Mouse (Mus musculus): Measurements from ENCODE around the gene Nceh1. TPM values are rescaled to one million over a fixed set of nuclear protein-coding genes. Genes with fewer than 3 reads are reported as not detected.

Nceh1 gene
- polyA plus RNA-seq, 1 experiment from 2014 or later, result 3.3 TPM

GRCm38 (mm10) chr3:27326633-27327191, 143.9 kb downstream of the Nceh1 start:
- Histone ChIP-seq H3K4me3 (ENCODE audit: low read depth, low read length) (no peak overlapping the region), H3K36me3 (ENCODE audit: control insufficient read depth, insufficient read depth, low read length) (no peaks in the 10 kb centered on the region), H3K9me3 (ENCODE audit: control insufficient read depth, low read length) (no peaks in the 10 kb centered on the region), H3K27ac (ENCODE audit: low read depth, low read length) (no peak overlapping the region), H3K9ac (ENCODE audit: low read length) (no peak overlapping the region), H3K4me2 (ENCODE audit: low read depth, low read length, severe bottlenecking) (no peak overlapping the region), H3K27me3 (ENCODE audit: control insufficient read depth, insufficient read depth, low read length) (no peaks in the 10 kb centered on the region), H3K4me1 (replicated peaks; ENCODE audit: control insufficient read depth, insufficient read depth, low read length) (no peaks in the 10 kb centered on the region)
- DNase-seq (ENCODE audit: low spot score) (no peak), ATAC-seq (replicated peaks; ENCODE audit: low FRiP score) (no peak)
- 78% methylated on average over 4 of the region's 4 CpGs for WGBS

- no peak overlapping the region for H3K4me3 ChIP-seq (ENCODE audit: low read depth, low read length)
- no peak for ATAC-seq (replicated peaks; ENCODE audit: low FRiP score)
- H3K4me2 ChIP-seq (ENCODE audit: low read depth, low read length, severe bottlenecking), result no peak overlapping the region
- H3K4me1 ChIP-seq (replicated peaks; ENCODE audit: control insufficient read depth, insufficient read depth, low read length), result no peaks in the 10 kb centered on the region
- no peak overlapping the region for H3K9ac ChIP-seq (ENCODE audit: low read length)
- H3K9me3 ChIP-seq (ENCODE audit: control insufficient read depth, low read length), result no peaks in the 10 kb centered on the region
- no peaks in the 10 kb centered on the region for H3K27me3 ChIP-seq (ENCODE audit: control insufficient read depth, insufficient read depth, low read length)
- no peak for DNase-seq (ENCODE audit: low spot score)
- WGBS, result 91% methylated on average over 5 of the region's 5 CpGs
- no peaks in the 10 kb centered on the region for H3K36me3 ChIP-seq (ENCODE audit: control insufficient read depth, insufficient read depth, low read length)
- H3K27ac ChIP-seq (ENCODE audit: low read depth, low read length), result no peak overlapping the region
These were observed 147.9 kb downstream of the Nceh1 start for GRCm38 (mm10) chr3:27330706-27331105.

Other genes with a start within 250 kb of the Nceh1 start
- gene Ect2, start 29.1 kb upstream of the Nceh1 start, polyA plus RNA-seq (2014; fragmentation: Nextera tagmentation; extraction: Ambion mirVana), result 124 and 136 TPM in 2 replicates
- gene Tnfsf10, start 134.1 kb downstream of the Nceh1 start, polyA plus RNA-seq (2014; fragmentation: Nextera tagmentation; extraction: Ambion mirVana), result not detected in 2 replicates
- gene Ghsr, start 188.4 kb downstream of the Nceh1 start, polyA plus RNA-seq (2014; fragmentation: Nextera tagmentation; extraction: Ambion mirVana), result not detected in 2 replicates

Measured in forebrain, embryonic 11.5 days (tissue).